Mouse (Mus musculus): ENCODE measurements around the gene Rimklb. TPM values are rescaled to one million over a fixed set of nuclear protein-coding genes. Genes with fewer than 3 reads are reported as not detected.

Rimklb gene
- total RNA-seq, 2 experiments from 2014 or later = not detected

- ATAC-seq (ENCODE audit: poor library complexity, severe bottlenecking) = no peak
Measured at GRCm38 (mm10) chr6:122439249-122439648, 59.3 kb downstream of the Rimklb start.

- ATAC-seq (ENCODE audit: poor library complexity, severe bottlenecking) = peak; percentile 57
Measured at GRCm38 (mm10) chr6:122435270-122435669, 63.3 kb downstream of the Rimklb start.

DNA sequence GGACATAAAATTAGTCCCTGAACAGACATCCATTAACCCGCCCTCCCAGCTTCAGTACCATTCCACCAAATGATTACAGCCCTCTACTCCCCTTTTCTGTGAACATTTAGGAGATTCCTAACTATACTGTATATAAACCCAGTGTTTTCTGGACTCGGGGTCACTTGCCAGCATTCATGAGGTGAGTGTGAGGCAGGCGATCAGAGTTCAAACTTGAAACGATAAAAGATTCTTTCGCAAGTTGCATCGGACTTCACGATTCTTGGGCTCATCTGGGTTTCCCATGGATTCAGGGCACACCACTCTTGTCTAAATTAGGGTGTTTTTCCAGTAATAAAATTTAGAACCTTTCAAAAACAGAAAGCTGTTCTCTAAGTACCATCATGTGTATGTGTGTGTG is 71.1 kb downstream of the Rimklb start:
- no peak for ATAC-seq (ENCODE audit: poor library complexity, severe bottlenecking)

DNA sequence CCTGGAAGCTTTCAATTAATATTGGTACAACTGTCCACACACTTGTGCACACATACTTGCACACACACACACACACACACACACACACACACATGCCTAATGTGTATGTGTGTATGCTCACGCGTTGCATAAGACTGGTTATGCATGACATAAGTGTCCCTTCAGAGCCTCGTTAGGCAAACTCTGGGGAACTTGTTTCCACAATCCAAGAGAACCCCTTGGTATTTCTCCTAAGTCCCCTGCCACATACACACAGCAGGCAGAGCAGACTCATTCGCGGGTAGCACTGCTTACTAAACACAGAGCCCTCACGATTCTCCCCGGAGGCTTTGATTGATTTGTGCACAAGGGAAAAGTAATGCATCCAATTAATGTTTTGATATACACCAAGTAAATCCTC is 81.5 kb downstream of the Rimklb start:
- no peak for ATAC-seq (ENCODE audit: poor library complexity, severe bottlenecking)

DNA sequence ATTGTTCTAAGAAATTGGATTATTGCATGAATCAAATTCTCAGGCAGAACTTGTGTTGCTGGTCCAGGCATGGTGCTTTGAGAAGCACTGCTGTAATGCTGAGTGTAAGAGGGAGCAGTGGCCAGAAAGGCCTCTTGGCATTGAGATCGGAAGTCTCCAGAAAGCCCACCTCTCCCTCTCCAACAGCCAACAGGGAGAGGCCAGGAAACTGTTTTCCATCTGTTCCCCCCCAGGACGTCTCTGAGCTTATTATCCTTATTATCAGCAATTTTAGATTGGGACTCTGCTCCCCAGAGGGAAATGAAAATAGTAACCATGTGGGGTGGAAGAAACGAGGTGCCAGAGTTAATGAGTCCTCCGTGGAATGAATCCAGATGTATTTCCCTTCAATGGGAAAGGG is 82.2 kb downstream of the Rimklb start:
- no peak for ATAC-seq (ENCODE audit: poor library complexity, severe bottlenecking)

DNA sequence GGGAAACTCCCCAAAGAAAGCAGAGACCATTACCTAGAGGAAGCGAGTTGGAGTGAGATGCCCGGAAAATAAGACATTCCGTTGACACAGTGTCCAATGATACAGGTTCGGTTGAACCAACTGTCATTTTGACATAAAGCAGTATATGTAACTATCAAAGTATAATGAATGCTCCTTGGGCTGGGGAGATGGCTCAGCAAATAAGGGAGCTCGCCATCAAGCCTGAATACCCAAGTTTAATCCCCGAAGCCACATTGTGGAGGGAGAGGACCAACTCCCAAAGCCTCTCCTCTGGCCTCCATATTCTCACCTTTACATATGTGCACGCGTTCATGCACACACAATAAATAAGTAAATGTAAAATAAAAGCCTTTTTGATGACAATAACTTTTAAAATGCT is 87.3 kb downstream of the Rimklb start:
- no peak for ATAC-seq (ENCODE audit: poor library complexity, severe bottlenecking)

GRCm38 (mm10) chr6:122402240-122402639 is 96.3 kb downstream of the Rimklb start:
- ATAC-seq (ENCODE audit: poor library complexity, severe bottlenecking) = peak; percentile 57; the same call in 1 of the 2 replicates

DNA sequence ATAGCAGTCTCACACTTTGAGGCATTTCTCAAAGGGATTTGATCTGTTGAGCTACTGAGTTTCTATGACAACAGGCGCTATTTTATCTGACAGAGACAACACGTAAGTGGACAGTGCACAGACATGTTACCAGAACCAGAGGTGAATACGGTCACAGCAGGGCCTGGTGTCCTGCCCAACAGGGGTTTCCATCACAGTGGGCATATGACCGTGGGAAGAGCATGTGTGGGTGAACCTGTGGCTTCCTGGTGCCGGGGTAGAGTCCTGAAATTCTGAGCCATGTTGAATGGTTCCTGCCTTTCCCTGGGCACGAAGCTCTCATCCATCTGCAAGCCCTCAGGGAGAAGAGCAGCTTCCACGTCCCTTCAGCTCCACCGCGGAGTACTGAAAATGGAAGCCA is 98.3 kb downstream of the Rimklb start:
- no peak for ATAC-seq (ENCODE audit: poor library complexity, severe bottlenecking)

Other genes with a start within 250 kb of the Rimklb start
- 0.56 and 0.64 TPM in 2 replicates for gene Klrg1, start 215.9 kb downstream of the Rimklb start, total RNA-seq (2015)
- gene Klrg1, start 215.9 kb downstream of the Rimklb start, total RNA-seq (2017) = 0.44 and 0.65 TPM in 2 replicates
- gene M6pr, start 190.0 kb downstream of the Rimklb start, total RNA-seq (2015) = 158 and 160 TPM in 2 replicates
- gene M6pr, start 190.0 kb downstream of the Rimklb start, total RNA-seq (2017) = 329 and 358 TPM in 2 replicates
- 5.0 and 13.3 TPM in 2 replicates for gene Phc1, start 158.2 kb downstream of the Rimklb start, total RNA-seq (2015)
- gene Phc1, start 158.2 kb downstream of the Rimklb start, total RNA-seq (2017) = 3.3 and 3.6 TPM in 2 replicates
- gene Mfap5, start 7.1 kb upstream of the Rimklb start, total RNA-seq (2015) = not detected in 2 replicates
- gene Mfap5, start 7.1 kb upstream of the Rimklb start, total RNA-seq (2017) = not detected in 2 replicates
- gene Aicda, start 55.0 kb upstream of the Rimklb start, total RNA-seq (2015) = 0.07 TPM in 1 of 2 replicates, not detected in the other
- not detected in 2 replicates for gene Aicda, start 55.0 kb upstream of the Rimklb start, total RNA-seq (2017)
- 112 and 151 TPM in 2 replicates for gene Apobec1, start 103.7 kb upstream of the Rimklb start, total RNA-seq (2015)
- 78.0 and 87.4 TPM in 2 replicates for gene Apobec1, start 103.7 kb upstream of the Rimklb start, total RNA-seq (2017)
- 0.62 and 1.7 TPM in 2 replicates for gene Gdf3, start 111.3 kb upstream of the Rimklb start, total RNA-seq (2015)
- gene Gdf3, start 111.3 kb upstream of the Rimklb start, total RNA-seq (2017) = 0.40 TPM in 1 of 2 replicates, not detected in the other
- not detected in 2 replicates for gene Dppa3, start 127.6 kb upstream of the Rimklb start, total RNA-seq (2015)
- not detected in 2 replicates for gene Dppa3, start 127.6 kb upstream of the Rimklb start, total RNA-seq (2017)
- gene Nanog, start 208.7 kb upstream of the Rimklb start, total RNA-seq (2015) = not detected in 2 replicates
- gene Nanog, start 208.7 kb upstream of the Rimklb start, total RNA-seq (2017) = not detected in 2 replicates